Mouse (Mus musculus) kidney, postnatal 0 days (tissue): ENCODE results near the gene Prss30. TPM values are rescaled to one million over a fixed set of nuclear protein-coding genes. Genes with fewer than 3 reads are reported as not detected.

Experiments used
- ATAC-seq: fragments of 200-750 bp; cut with Nextera tagmentation; replicated peaks from 2 replicates; pipeline ENCODE4 v1.8.0; 2017; ENCODE audit warnings: low read depth, moderate number of reproducible peaks, moderate TSS enrichment, moderate library complexity; ENCODE audit not compliant: low FRiP score
- DNase-seq: peaks from one replicate; pipeline ENCODE4 v3.0.0-alpha.2; 2016; ENCODE audit warnings: low spot score
- H3K27ac ChIP-seq: fragments of 300-500 bp; sonication (generic); 2 replicates; pipeline ENCODE4 v1.5.1; 2014; ENCODE audit warnings: mild to moderate bottlenecking
- H3K27me3 ChIP-seq: fragments of 300-500 bp; sonication (generic); 2 replicates; pipeline ENCODE4 v1.6.1; 2014; ENCODE audit warnings: low read length, mixed read lengths; ENCODE audit not compliant: insufficient read depth
- H3K36me3 ChIP-seq: fragments of 300-500 bp; sonication (generic); 2 replicates; pipeline ENCODE4 v1.6.1; 2014; ENCODE audit warnings: low read length, mixed read lengths; ENCODE audit not compliant: insufficient read depth
- H3K4me1 ChIP-seq: fragments of 300-500 bp; sonication (generic); replicated peaks from 2 replicates; pipeline ENCODE4 v1.6.1; 2014; ENCODE audit warnings: antibody characterized with exemption, low read length, mixed read lengths; ENCODE audit not compliant: insufficient read depth
- H3K4me2 ChIP-seq: fragments of 300-500 bp; sonication (generic); 2 replicates; pipeline ENCODE4 v1.6.1; 2014; ENCODE audit warnings: mild to moderate bottlenecking, low read length, moderate library complexity, mixed read lengths
- H3K4me3 ChIP-seq: fragments of 300-500 bp; sonication (generic); replicated peaks from 2 replicates; pipeline ENCODE4 v1.5.1; 2014; ENCODE audit warnings: low read depth, low read length
- H3K9ac ChIP-seq: fragments of 300-500 bp; sonication (generic); 2 replicates; pipeline ENCODE4 v1.6.1; 2014; ENCODE audit warnings: low read depth, low read length
- H3K9me3 ChIP-seq: fragments of 300-500 bp; sonication (generic); replicated peaks from 2 replicates; pipeline ENCODE4 v1.6.1; 2016; ENCODE audit warnings: low read length, inconsistent platforms, mixed read lengths
- CTCF ChIP-seq: IDR thresholded peaks from 2 replicates; pipeline ENCODE4 v1.5.1; 2016; ENCODE audit warnings: antibody characterized with exemption, low read depth, mild to moderate bottlenecking, moderate library complexity
- WGBS: fragments of 180-500 bp; shearing (Covaris S2); extraction: QIAGEN DNeasy Blood & Tissue Kit; methylation state at CpG from one replicate; pipeline ENCODE4 v1.1.7; 2014; 5-methylcytosine and 5-hydroxymethylcytosine counted together
- polyA plus RNA-seq: library from polyadenylated mRNA; unstranded; fragments of >200 nt; fragmentation: Nextera tagmentation; extraction: Ambion mirVana; gene quantifications from 2 replicates; pipeline ENCODE4 v1.2.1, GENCODE M21; 2015

The Prss30 gene
- polyA plus RNA-seq, 1 experiment from 2014 or later, result 0.25 TPM

DNA sequence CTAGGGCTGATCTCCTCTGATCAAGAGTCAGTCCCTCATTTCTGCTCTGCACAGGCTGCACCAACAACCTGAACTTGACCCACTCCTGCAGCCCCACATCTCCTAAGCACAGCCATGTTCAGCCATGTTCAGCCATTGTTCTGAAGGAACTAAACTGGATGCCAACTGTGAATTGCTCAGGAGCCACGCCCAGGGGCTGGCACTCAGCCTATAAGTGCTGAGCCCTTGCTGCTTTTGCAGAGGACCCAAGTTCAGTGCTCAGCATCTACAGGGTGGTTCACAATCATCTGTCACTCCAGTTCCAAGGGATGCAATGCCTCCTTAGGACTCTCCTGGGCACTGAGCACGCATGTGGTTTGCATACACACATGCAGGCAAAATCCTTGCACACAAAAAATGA lies 32.6 kb upstream of the Prss30 start:
- WGBS, result 83% methylated on average over 2 of the region's 2 CpGs
- no peaks in the 10 kb centered on the region for H3K4me1 ChIP-seq
- no peak overlapping the region for H3K9ac ChIP-seq
- no peak for DNase-seq
- ATAC-seq, result no peak
- no peaks in the 10 kb centered on the region for H3K9me3 ChIP-seq
- TF ChIP-seq CTCF, result no peak
- no peaks in the 10 kb centered on the region for H3K36me3 ChIP-seq
- H3K27me3 ChIP-seq, result no peaks in the 10 kb centered on the region
- H3K4me3 ChIP-seq, result no peak overlapping the region
- H3K4me2 ChIP-seq, result no peak overlapping the region
- H3K27ac ChIP-seq, result no peak overlapping the region

DNA sequence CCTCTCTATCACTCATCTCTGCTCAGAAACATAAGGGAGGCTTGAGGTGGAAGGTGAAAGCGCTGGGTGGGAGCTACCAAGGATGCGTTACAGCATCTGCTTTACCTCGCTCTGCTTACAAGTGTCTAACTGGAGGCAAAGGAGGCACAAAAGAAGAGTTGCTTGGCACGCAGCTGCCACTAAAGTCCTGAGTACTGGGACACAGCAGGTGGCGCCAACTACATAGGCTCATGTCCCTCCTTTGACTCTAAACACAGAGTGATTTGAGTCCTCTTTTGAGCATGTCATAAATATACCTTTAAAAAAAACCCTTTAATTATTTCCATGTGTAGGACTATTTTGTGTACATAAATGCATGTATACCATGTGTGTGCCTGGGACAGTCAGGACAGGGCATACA lies 29.3 kb upstream of the Prss30 start:
- no peak for DNase-seq
- TF ChIP-seq CTCF, result peak; percentile 47

DNA sequence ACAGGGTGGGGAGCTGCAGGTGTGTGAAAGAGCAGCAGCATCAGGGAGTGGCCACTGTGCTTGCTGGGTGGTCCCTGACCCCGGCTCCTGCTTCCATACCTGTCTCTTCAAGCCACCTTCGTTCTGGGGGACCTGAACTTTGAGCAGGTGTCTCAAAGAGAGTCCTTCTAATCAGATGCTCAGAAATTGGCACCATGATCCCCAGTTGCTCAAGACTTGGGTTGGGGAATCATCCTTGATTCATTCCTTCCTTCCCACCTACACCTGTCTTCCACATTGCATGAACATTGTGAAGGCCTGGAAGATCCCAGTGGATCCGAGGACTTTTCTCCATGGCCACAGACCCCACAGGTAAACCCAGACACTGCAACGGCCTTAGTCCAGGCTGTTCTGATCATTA lies 27.7 kb upstream of the Prss30 start:
- Histone ChIP-seq H3K27me3 (no peaks in the 10 kb centered on the region), H3K4me3 (no peak overlapping the region), H3K4me2 (no peak overlapping the region), H3K36me3 (no peaks in the 10 kb centered on the region), H3K9me3 (no peaks in the 10 kb centered on the region), H3K27ac (no peak overlapping the region), H3K9ac (no peak overlapping the region), H3K4me1 (no peaks in the 10 kb centered on the region)
- WGBS, result 75% methylated on average over 4 of the region's 4 CpGs
- DNase-seq (no peak), ATAC-seq (no peak)
- no peak for TF ChIP-seq CTCF

More for the DNA sequence above, 29.3 kb upstream of the Prss30 start:
- no peak overlapping the region for H3K9ac ChIP-seq
- no peak for ATAC-seq
- no peak overlapping the region for H3K27ac ChIP-seq
- H3K4me3 ChIP-seq, result no peak overlapping the region
- H3K4me2 ChIP-seq, result no peak overlapping the region
- no peaks in the 10 kb centered on the region for H3K36me3 ChIP-seq
- H3K27me3 ChIP-seq, result no peaks in the 10 kb centered on the region
- H3K4me1 ChIP-seq, result no peaks in the 10 kb centered on the region
- no peaks in the 10 kb centered on the region for H3K9me3 ChIP-seq
- 54% methylated on average over 5 of the region's 5 CpGs for WGBS

DNA sequence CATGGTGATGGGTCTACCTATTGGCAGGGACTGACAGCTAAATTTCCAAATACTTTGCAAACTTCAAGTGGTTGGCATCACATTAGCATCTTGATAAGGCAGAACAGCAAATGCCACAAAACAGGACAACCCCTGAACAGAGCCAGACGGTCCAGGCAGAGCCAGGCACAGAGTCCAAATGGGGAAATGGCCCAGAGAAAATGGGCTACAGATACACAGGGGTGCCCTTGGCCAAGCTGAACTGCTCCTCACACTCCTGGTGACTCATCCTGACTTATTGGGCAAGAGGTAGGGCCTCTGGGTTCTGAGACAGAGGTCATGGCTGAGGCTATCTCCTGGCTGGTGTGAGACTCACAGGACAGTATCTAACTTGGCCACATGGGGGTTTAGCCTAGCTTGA lies 27.0 kb upstream of the Prss30 start:
- DNase-seq, result no peak
- ATAC-seq, result 0 out of 2 replicates have a peak, but pooled peaks have one; percentile 33
- no peaks in the 10 kb centered on the region for H3K9me3 ChIP-seq
- TF ChIP-seq CTCF, result no peak
- H3K4me1 ChIP-seq, result no peaks in the 10 kb centered on the region
- H3K27me3 ChIP-seq, result no peaks in the 10 kb centered on the region
- no peak overlapping the region for H3K27ac ChIP-seq
- H3K4me2 ChIP-seq, result no peak overlapping the region
- WGBS, result 69% methylated on average over 1 of the region's 1 CpGs
- no peak overlapping the region for H3K4me3 ChIP-seq
- no peaks in the 10 kb centered on the region for H3K36me3 ChIP-seq
- no peak overlapping the region for H3K9ac ChIP-seq

DNA sequence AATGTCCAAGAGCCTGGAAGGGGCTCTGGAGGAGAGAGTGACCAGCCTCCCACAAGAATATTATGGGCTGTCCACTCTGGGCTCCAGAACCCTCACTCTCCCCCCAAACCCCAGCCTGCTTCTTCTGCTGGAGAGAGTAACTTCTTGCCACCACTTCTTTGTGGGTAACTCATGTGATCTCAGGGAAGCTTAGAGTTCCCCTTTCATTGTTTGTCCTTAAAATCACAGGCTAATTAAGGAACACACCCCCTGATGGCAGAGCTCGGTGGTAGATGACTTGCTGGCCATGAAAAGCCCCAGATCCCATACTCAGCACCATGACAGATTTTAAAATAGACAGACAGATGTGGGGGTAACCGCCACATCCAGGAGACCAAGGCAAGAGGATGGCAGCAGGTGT lies 26.6 kb upstream of the Prss30 start:
- no peak for ATAC-seq
- Histone ChIP-seq H3K4me2 (no peak overlapping the region), H3K36me3 (no peaks in the 10 kb centered on the region), H3K4me3 (no peak overlapping the region), H3K9ac (no peak overlapping the region), H3K27ac (no peak overlapping the region), H3K27me3 (no peaks in the 10 kb centered on the region), H3K4me1 (no peaks in the 10 kb centered on the region), H3K9me3 (no peaks in the 10 kb centered on the region)
- DNase-seq, result no peak
- WGBS, result 48% methylated on average over 2 of the region's 2 CpGs
- no peak for TF ChIP-seq CTCF

DNA sequence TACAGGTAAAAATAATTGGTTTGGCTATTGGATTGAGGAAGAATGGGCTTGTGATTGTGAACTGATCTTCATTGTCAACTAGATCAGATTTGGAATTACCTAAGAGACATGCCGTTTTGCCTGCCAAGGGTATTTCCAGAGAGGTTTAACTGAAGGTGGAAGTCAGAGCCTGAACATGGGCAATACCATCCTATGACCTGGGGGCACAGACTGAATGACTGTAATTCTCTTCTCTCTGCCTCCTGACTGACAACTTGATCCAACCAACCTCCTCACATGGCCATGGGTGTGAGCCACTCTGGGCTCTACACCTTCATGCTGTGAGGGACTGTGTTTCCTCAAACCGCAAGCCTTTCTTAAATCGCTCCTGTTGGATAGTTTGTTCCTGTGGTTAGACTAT lies 24.7 kb upstream of the Prss30 start:
- H3K4me3 ChIP-seq, result no peak overlapping the region
- H3K4me2 ChIP-seq, result no peak overlapping the region
- H3K36me3 ChIP-seq, result no peaks in the 10 kb centered on the region
- WGBS, result 94% methylated on average over 3 of the region's 3 CpGs
- ATAC-seq, result no peak
- no peak overlapping the region for H3K9ac ChIP-seq
- no peak for TF ChIP-seq CTCF
- no peaks in the 10 kb centered on the region for H3K4me1 ChIP-seq
- no peak overlapping the region for H3K27ac ChIP-seq
- no peaks in the 10 kb centered on the region for H3K27me3 ChIP-seq
- DNase-seq, result no peak
- no peaks in the 10 kb centered on the region for H3K9me3 ChIP-seq

DNA sequence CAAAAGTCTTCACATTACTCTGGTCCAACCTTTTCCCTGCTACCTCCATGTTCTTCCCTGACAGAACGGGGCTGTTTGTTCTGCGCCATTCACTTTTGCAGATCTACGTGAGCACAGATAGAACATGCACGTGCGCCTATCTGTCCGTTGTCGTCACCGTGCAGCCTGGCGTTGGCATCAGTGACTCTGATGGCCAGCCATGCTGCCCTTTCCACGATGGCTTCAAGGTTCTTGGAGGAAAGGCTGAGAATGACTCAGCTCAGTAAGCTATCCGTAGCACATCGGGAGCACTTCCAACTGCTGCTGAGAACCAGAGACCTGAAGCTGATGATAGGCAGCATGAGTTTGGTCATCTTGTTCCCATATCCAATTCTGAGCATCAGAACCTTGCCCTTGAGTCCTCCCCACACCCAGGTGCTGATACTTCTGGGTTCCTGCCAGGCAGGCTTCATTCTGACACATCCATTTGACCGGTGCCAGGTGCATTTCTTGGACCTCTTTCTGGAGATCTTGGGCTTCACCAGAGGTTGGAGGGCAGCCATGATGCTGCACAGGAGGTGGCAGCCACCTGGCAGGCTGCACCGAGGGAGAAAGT lies 23.8 kb upstream of the Prss30 start:
- no peak for DNase-seq
- no peaks in the 10 kb centered on the region for H3K27me3 ChIP-seq
- H3K9me3 ChIP-seq, result no peaks in the 10 kb centered on the region
- 92% methylated on average over 14 of the region's 14 CpGs for WGBS
- H3K9ac ChIP-seq, result no peak overlapping the region
- no peaks in the 10 kb centered on the region for H3K4me1 ChIP-seq
- H3K36me3 ChIP-seq, result no peaks in the 10 kb centered on the region
- no peak for TF ChIP-seq CTCF
- H3K4me3 ChIP-seq, result no peak overlapping the region
- H3K4me2 ChIP-seq, result no peak overlapping the region
- H3K27ac ChIP-seq, result no peak overlapping the region
- ATAC-seq, result no peak
